Mouse (Mus musculus) 416B (cell line): ENCODE measurements around the gene Rhod.
"Not testable (repeated sequence)": the region's sequence is repeated elsewhere in the genome, so short reads cannot be mapped to it uniquely, and the experiment has no call there.

Experiments used
- DNase-seq: peaks from one replicate; pipeline ENCODE4 v3.0.0; 2011; ENCODE audit warnings: low read depth

The Rhod gene

DNA sequence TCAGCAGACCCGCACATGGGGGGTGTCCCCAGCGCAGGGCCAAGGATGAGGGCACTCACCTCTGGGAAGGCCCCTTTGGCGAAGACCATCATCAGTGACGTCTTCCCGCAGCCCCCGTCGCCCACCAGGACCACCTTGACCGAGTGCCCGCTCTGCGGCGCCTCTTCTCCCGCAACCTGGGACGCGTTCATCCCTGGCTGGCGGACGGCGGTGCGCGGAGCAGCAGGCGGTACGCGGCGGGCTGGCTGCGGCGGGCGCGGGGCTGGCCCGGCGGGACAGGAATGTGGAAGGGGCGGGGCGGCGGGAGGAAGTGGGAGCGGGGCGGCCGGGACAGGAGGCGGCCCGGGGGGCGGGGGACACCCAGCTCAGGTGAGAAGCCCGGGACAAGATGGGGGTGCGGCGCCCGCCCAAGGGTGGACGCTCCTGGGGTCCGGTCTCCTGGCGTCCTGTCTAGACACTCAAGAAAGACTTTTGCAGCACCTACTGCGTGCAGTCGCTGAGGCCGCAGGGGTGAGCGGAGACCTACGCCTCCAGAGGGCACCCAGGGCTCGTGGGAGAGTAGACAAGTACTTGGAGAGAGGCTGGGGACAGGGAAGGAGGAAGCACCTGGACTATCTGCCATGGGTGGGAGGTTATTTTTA, at the start of gene Rhod:
Gene Rhod, minus strand, starts transcription at position 272 of the 641 bp plus-strand sequence.
- DNase-seq: no peak

GRCm38 (mm10) chr19:4487877-4488276, 48.6 kb upstream of the Rhod start:
- DNase-seq: no peak

- DNase-seq: no peak
These were observed 45.8 kb upstream of the Rhod start for GRCm38 (mm10) chr19:4485006-4485405.

DNA sequence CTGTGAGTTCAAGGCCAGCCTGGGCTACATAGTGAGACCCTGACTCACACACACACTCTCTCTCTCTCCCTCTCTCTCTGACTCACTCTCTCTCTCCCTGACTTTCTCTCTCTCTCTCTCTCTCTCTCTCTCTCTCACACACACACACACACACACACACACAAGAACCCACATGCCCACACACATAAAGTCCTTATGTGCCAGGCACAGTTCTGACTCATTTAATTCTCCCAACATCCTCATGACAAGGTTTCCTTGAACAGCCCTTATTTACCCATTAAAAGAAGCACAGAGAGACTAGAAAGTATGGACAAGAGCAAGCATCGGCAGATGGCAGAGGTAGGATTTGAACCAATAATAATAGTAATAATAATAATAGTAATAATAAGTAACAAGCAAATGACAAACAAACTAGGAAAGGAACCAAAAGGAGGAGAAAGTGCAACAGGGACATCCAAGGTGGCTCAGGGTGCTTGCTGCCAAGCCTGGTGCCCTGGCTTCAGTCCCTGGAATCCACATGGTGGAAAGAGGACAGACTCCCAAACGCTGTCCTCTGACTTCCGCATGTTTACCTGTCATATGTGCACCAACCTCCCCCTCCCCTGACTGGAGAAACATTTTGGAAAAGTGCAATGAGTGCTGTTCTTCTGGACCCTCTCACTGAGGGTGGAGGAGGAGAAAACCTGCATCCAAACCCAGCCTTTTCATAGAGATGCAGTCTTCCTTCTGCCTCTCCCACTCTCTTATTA, 43.1 kb upstream of the Rhod start:
- no peak for DNase-seq

GRCm38 (mm10) chr19:4481326-4481725, 42.1 kb upstream of the Rhod start:
- no peak for DNase-seq

DNA sequence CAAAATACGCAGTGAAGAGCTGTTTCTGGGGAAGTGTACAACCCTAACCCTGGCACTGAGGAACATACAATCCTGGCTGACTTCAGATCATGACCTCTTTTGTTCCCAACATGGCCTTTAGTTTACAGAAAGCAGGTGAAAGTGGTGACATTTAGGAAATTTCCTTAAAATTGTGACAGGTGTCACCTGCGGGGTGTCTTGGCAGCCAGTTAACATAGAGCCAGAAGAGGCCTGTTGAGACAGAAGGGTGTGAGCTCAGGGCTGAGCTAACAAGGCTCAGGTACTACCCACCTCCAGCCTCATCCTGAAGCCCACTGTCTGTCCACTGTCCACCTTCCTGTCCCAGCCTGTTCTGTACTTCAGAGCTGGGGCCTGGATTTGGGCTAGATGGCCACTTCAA, 40.8 kb upstream of the Rhod start:
- no peak for DNase-seq

DNA sequence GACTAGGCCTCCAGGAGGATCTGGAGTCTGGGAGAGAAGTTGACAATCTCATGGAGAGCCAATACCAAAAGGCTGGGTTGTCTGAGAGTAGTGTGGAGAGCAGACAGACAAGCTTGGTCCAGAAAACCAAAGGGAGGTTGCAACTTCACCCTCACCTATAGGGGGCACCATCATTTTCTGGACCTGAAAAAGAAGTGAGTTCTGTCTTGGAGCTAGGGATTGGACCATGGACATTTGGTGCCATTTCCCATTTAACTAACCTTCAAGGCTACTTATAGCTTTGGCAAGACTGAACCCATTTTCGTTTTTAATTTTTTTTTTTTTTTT, 38.9 kb upstream of the Rhod start:
- peak; percentile 24 for DNase-seq

DNA sequence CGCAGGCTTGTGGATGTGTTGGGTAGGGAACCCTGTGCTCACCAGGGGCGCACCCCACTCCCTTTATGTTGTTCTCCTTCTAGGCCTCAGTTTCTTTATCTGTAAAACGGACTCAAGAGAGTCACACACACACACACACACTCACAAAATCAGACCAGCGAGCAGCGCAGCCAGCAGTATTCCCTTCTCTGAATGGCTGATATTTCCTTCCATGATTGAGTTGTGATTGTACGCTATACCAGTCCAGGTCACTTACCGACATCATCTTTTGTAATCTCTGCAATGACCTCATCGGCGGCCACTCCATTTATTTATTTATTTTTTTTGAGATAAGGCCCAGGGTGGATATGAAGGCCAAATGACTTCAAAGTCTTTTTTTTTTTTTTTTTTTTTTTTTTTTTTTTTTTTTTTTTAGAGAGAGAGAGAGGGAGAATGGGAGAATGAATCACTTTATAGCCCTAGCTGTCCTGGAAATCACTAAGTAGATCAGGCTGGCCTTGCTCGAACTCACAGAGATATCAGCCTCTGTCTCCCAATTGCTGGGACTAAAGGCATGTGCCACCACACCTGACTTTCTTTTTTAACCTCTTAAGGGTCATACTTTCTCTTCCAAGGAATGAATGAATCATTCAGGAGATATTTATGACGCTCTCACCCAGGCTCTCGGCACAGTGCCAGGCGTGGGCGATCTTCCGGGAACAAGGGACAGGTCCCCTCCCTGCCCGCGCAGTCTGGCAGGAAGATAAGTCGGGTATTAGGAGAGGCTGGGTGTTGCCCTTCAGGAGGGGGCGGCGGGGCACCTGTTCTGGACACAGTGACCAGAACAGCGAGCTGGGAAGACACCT, 38.3 kb upstream of the Rhod start, which contains the start of gene Syt12:
Gene Syt12, minus strand, starts transcription at position 103 of the 845 bp plus-strand sequence.
- no peak for DNase-seq

DNA sequence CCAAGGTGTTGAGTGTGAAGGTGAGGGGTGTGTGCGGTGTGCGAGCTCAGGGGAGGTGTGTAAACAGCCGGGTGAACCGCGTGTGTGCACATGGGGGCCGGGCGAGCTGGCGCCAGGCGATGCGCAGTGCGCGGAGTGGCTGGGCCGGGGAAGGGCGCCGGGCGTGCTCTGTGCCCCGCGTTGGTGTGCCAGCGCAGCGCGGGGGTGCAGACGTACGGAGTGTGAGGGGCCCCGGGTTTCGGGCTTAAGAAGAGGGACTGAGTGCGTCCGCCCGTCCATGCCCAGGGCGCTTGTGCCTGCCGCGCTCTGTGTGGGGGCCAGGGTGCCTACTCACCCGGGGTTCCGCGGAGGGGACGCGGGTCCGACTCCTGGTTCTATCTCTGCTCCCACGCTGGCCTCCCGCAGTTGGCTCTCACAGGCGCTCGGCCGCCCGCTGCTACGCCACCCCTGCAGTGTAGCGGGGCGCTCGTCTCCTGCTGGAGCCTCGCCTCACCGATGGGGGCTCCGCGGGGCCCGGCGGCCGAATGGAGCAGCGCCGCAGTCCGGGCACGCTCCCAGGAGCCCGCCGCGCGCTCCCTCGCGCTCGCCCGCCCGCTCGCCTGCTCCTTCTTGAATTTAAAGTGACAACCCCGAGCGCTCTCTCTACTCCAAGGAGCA, 37.5 kb upstream of the Rhod start:
- DNase-seq: no peak

- DNase-seq: peak; percentile 70
These were observed 36.1 kb upstream of the Rhod start for GRCm38 (mm10) chr19:4475224-4475925.

DNA sequence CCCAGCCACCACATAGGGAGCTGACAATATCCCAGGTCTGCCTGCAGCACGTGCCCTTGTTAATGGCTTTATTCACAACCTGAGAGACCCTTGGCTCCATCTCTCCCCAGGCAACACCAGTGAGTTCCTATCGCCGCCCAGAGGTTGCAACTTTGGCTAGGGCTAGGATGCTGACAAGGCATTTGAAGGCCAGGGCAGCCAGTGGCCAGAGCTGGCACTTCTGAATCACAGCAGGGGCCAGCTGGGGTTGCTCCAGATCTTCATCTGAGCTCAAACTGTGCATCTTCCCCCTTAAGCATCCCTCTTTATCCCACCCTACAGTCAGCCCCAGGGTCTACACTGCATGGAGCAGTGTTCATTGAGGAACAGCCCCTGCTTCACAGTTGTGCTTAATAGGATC, 35.5 kb upstream of the Rhod start:
- no peak for DNase-seq

DNA sequence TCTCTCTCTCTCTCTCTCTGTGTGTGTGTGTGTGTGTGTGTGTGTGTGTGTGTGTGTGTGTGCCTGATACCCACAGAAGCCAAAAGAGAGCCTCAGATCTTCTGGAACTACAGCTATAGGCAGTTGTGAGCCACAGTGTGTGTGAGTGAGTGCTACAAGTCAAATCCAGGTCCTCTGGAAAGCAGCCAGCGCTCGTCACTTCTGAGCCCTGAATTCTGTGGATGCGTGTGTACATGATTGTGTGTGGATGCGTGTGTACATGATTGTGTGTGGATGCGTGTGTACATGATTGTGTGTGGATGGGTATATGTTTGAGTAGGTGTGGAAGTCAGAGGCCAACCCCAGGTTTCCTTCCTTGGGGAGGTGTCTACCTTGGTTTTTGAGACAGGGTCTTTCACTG, 34.3 kb upstream of the Rhod start:
- no peak for DNase-seq

- peak; percentile 36 for DNase-seq
These were observed 29.1 kb upstream of the Rhod start for GRCm38 (mm10) chr19:4468363-4468762.

DNA sequence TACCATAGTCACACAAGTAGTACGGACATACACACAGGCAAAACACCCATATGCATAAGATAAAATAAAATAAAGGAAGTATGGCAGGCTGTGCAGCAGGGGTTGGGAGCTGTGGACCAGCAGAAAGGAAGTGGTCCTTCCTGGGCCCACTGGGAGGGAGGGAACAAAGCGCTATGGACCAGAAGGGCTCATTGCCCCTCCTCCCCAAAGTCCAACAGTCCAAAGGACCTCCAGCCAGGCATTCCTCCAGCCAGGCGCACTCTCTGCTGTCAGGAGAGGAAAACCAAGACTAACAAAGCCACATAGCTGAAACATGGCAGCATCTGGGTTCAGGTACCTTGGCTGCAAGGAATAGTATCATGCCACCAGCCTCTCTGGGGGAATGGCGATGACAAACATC, 25.4 kb upstream of the Rhod start:
- no peak for DNase-seq

DNA sequence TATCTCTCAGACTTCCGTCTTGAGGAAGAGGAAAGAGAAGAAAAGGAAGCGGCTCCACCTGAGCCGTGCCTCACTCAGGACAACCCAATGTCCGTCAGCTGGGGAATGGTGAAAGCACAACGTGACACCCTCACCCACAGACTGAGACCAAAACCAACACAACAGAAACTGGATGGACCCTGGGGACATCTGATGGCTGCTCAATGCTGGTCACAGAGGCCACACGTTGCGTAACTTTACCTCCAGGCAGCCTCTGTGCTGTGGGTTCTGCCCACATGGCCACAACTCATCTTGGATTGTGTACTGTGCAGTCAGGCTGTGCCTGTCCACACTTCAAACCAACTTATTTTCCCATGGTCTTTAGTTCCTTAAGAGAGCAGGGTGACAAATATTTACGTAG, 22.7 kb upstream of the Rhod start:
- peak; percentile 74 for DNase-seq

DNA sequence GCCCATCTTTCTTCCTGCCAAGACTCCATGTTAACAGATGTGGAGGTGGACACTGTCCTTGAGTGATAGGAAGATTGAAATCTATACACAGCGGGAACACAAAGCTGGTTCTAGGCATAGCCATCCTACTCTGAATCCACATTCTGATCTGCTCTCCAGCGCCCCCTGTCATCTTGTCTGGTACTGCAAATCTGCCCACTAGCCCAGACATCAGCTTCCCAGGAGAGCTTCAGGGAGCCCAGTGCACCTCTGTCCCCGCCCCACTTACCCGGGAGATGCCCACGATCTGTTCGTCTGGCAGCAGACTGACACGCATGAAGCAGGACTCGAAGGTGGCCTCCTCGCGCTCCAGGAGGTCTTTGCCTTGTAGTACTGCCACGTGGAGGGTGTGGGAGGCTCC, 17.0 kb upstream of the Rhod start:
- peak; percentile 32 for DNase-seq

- no peak for DNase-seq
These were observed 16.0 kb upstream of the Rhod start for GRCm38 (mm10) chr19:4455071-4455800.

- not testable (repeated sequence) for DNase-seq
These were observed 14.8 kb upstream of the Rhod start for GRCm38 (mm10) chr19:4454040-4454439.

DNA sequence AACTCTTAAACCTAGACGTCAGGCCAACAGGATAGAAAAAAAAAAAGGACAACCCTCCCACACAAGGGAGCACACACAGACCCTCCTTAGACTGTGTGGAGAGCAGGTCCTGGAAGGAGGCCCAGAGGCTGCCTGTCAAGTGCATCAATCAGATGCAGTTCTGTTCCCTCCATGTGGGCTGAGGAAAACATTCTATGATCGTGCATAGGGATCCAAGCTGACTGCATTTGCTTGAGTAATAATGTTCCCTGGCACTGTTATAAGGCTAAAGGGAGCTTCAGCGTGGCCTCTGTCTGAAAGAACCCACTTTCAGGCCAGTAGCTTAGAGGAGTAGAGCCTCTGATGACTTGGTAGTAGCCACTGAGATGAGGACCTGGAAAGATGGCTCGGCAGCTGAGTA, 13.3 kb upstream of the Rhod start:
- DNase-seq: no peak

GRCm38 (mm10) chr19:4451965-4452364, 12.7 kb upstream of the Rhod start:
- DNase-seq: no peak

DNA sequence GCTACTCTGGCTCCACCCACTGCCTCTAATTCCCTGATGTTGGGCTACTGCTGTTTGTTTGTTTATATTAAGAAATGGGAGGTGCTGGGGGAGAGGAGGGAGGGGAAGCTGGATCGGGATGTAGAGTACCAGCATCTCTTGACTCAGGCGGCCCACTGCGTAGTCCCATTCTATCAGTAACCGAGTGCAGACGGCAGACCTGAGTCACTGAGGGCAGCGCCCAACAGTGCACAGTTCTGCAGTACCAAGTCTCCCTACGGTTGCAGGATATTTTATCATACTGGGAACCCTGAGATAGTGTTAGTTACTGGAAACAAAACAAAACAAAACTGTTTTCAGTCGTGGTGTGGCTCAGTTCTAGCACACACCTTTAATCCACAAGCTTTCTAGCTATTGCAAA, 11.9 kb upstream of the Rhod start:
- DNase-seq: no peak
